Mouse (Mus musculus): ENCODE results near the gene Amotl1.

DNA sequence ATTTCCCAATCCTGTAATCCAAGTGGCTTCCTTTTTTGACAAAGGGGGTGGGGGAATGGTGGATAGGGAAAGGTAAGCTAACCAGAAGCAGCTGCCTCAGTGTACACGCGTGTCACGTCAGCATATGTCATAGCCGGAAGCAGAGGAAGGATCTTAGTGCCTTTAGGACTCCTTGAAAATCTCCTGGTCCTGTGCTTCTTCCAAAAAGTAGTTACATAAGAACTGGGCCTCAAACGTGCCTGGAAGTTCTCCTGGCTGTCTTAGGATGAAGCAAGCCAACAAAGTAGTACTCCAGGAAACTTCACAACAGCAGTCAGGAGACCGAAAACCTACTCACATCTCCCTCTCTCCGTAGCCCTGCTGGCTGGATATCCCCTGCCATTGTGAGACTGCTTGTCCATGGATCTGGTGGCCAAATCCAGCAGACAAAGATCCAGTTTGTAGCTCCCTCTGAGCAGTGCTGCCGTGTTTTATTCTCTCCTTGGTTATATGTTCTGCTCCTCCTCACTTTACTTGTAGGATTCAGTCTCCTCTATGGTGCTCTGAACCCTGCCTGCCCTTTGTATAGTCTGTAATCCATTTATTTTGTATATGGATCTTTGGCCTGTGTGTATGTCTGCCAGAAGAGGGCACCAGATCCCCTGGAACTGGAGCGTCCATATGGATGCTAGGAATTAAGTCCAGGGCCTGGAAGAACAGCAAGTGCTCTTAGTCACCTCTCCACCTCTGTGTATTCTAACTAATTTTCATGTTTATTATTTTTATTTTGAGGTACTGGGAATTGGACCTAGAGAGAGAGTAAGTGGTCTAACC lies 132.0 kb downstream of the Amotl1 start:
- TF ChIP-seq TCF12 (IDR thresholded peaks at IDR 0.05; ENCODE audit: insufficient read depth, poor library complexity, severe bottlenecking), result no peak
- TF ChIP-seq POLR2A (IDR thresholded peaks at IDR 0.05; ENCODE audit: insufficient read length, low read depth), result no peak
- no peak for TF ChIP-seq MAX (IDR thresholded peaks at IDR 0.05; ENCODE audit: low read depth)
- no peak for TF ChIP-seq E2F4 (IDR thresholded peaks at IDR 0.05; ENCODE audit: insufficient read depth)
- TF ChIP-seq USF1 (IDR thresholded peaks at IDR 0.05; ENCODE audit: low read depth), result no peak
- no peak for TF ChIP-seq CEBPB (IDR thresholded peaks at IDR 0.05; ENCODE audit: insufficient read depth, poor library complexity, severe bottlenecking)
- no peak for TF ChIP-seq MYOG (IDR thresholded peaks at IDR 0.05; ENCODE audit: control insufficient read depth in 1 of 3, insufficient read depth in 1 of 3, insufficient read length in 2 of 3, low read depth in 2 of 3)
- no peak for TF ChIP-seq SRF (IDR thresholded peaks at IDR 0.05; ENCODE audit: control insufficient read depth, insufficient read length, low read depth)
- no peak for TF ChIP-seq REST (IDR thresholded peaks at IDR 0.05; ENCODE audit: insufficient read depth, insufficient read length)
- no peak for TF ChIP-seq TCF3 (IDR thresholded peaks at IDR 0.05; ENCODE audit: insufficient read length, low read depth)
- TF ChIP-seq POLR2AphosphoS2 (IDR thresholded peaks at IDR 0.05; ENCODE audit: insufficient read length, low read depth), result no peak
